Comparison of ENCODE assay signal across 12 mouse cellular contexts in the genomic region with DNA sequence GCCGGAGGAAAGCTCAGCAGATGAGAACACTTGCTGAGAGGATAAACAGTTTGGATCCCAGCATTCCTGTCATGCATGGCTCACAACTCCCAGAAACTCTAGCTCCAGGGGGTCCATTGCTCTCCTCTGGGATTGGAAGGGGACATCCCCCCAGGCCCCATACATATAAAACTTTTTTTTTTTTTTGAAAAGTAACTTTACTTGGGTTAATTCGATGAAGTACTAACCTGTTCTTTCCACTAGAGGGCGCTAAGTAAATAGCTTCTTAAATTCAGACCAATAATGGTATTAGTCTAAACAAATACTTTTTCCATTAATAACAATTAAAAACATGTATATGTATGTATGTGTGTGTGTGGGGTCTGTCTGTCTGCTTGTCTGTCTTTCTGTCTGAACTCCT. TPM values are rescaled to one million over a fixed set of nuclear protein-coding genes. Genes with fewer than 3 reads are reported as not detected.
A peak's percentile ranks its signal among the peaks of the same experiment; 100 is the strongest.
DNase-seq lines count a peak whose midpoint lies in the region; ATAC-seq and TF ChIP-seq lines count a peak whose summit lies in the region.
"Had no signal": no experiment of that assay in that cellular context is flagged by ENCODE, and none has a peak within 500 bp of the region (broad histone marks: within the 10 kb centered on the region; RNA-seq: fewer than 3 reads in every experiment).

No protein-coding gene starts in this region.

- no peak for ATAC-seq in forebrain, embryonic 14.5 days
- no peak for ATAC-seq in forebrain, embryonic 12.5 days (ENCODE audit: low FRiP score)
- ATAC-seq in liver, postnatal 0 days, result no peak
- ATAC-seq in liver, embryonic 11.5 days (replicated peaks; ENCODE audit: low FRiP score), result no peak
- ATAC-seq in Patski, result no peak

- no peaks in the 10 kb centered on the region for H3K27me3 ChIP-seq in forebrain, embryonic 14.5 days (replicated peaks; ENCODE audit: control insufficient read depth, insufficient read depth, low read length)
- H3K27me3 ChIP-seq in forebrain, embryonic 12.5 days, result no peaks in the 10 kb centered on the region
- no peaks in the 10 kb centered on the region for H3K27me3 ChIP-seq in liver, postnatal 0 days (ENCODE audit: insufficient read depth, low read length)
- no peaks in the 10 kb centered on the region for H3K27me3 ChIP-seq in liver, embryonic 11.5 days (replicated peaks; ENCODE audit: control insufficient read depth, insufficient read depth, low read length)
- no peaks in the 10 kb centered on the region for H3K27me3 ChIP-seq in Patski
- H3K27me3 ChIP-seq: heart, embryonic 15.5 days; liver, embryonic 15.5 days had no signal

- POLR2A ChIA-PET in Patski (lab: Charles Lee), result interaction anchor here (0.7 to 0.8 kb wide), 2 partner anchors 22 to 130 kb away, joined by 3 read pairs; no protein-coding TSS in a partner anchor

- no peaks in the 10 kb centered on the region for H3K9me3 ChIP-seq in forebrain, embryonic 14.5 days (replicated peaks; ENCODE audit: control insufficient read depth, low read length)
- no peaks in the 10 kb centered on the region for H3K9me3 ChIP-seq in forebrain, embryonic 12.5 days
- no peaks in the 10 kb centered on the region for H3K9me3 ChIP-seq in liver, postnatal 0 days (ENCODE audit: low read length)
- H3K9me3 ChIP-seq in liver, embryonic 11.5 days (ENCODE audit: control insufficient read depth, low read length), result no peaks in the 10 kb centered on the region
- H3K9me3 ChIP-seq: heart, embryonic 15.5 days; liver, embryonic 15.5 days had no signal

- H3K4me3 ChIP-seq in forebrain, embryonic 14.5 days (ENCODE audit: low read depth, low read length), result no peak overlapping the region
- no peak overlapping the region for H3K4me3 ChIP-seq in forebrain, embryonic 12.5 days (replicated peaks)
- H3K4me3 ChIP-seq in liver, postnatal 0 days (ENCODE audit: low read depth, low read length), result no peak overlapping the region
- H3K4me3 ChIP-seq in liver, embryonic 11.5 days (ENCODE audit: low read depth, low read length), result no peak overlapping the region
- H3K4me3 ChIP-seq: heart, embryonic 15.5 days; liver, embryonic 15.5 days had no signal

- H3K4me2 ChIP-seq in forebrain, embryonic 14.5 days (ENCODE audit: low read length), result no peak overlapping the region
- no peak overlapping the region for H3K4me2 ChIP-seq in forebrain, embryonic 12.5 days
- no peak overlapping the region for H3K4me2 ChIP-seq in liver, postnatal 0 days (ENCODE audit: low read depth, low read length)
- H3K4me2 ChIP-seq in liver, embryonic 11.5 days, result no peak overlapping the region
- H3K4me2 ChIP-seq: heart, embryonic 15.5 days; liver, embryonic 15.5 days had no signal

- TF ChIP-seq EP300 in liver, postnatal 0 days (IDR thresholded peaks at IDR 0.05; ENCODE audit: low read depth), result no peak

- in situ Hi-C loops in Patski (cut with MboI; ENCODE audit: low pct_unique_long_range_greater_than_20kb), result no loop called here

- DNase-seq in forebrain, embryonic 14.5 days (ENCODE audit: low spot score), result peak; percentile 62
- DNase-seq in liver, postnatal 0 days, result no peak
- no peak for DNase-seq in liver, embryonic 11.5 days (ENCODE audit: low spot score)
- DNase-seq in Patski (ENCODE audit: low read depth, low spot score), result no peak
- peak; percentile 66 for DNase-seq in retina, embryonic 14.5 days (ENCODE audit: low spot score)
- no peak for DNase-seq in frontal cortex, postnatal 36 days (ENCODE audit: low spot score in 2 of 2)
- DNase-seq in spleen, postnatal 4 days (ENCODE audit: low spot score in 2 of 2), result no peak
- DNase-seq: kidney, adult 2 months; layer of hippocampus, postnatal 36 days had no signal

- WGBS in forebrain, embryonic 14.5 days, result 53% methylated on average over 3 of the region's 3 CpGs
- 55% methylated on average over 3 of the region's 3 CpGs for WGBS in forebrain, embryonic 12.5 days
- 54% methylated on average over 3 of the region's 3 CpGs for WGBS in liver, postnatal 0 days (ENCODE audit: insufficient replicate concordance)
- 58% methylated on average over 3 of the region's 3 CpGs for WGBS in liver, embryonic 11.5 days

- H3K4me1 ChIP-seq in forebrain, embryonic 14.5 days (ENCODE audit: control insufficient read depth, insufficient read depth, low read length), result no peaks in the 10 kb centered on the region
- no peaks in the 10 kb centered on the region for H3K4me1 ChIP-seq in forebrain, embryonic 12.5 days
- H3K4me1 ChIP-seq in liver, postnatal 0 days (ENCODE audit: insufficient read depth), result no peaks in the 10 kb centered on the region
- no peaks in the 10 kb centered on the region for H3K4me1 ChIP-seq in liver, embryonic 11.5 days (replicated peaks; ENCODE audit: control insufficient read depth, insufficient read depth, low read length)
- H3K4me1 ChIP-seq: liver, embryonic 15.5 days had no signal

- peak; percentile 56 for TF ChIP-seq CTCF in liver, postnatal 0 days (IDR thresholded peaks at IDR 0.05; ENCODE audit: low read depth)
- peak; percentile 45 for TF ChIP-seq CTCF in Patski (IDR thresholded peaks at IDR 0.05)

- H3K36me3 ChIP-seq in forebrain, embryonic 14.5 days (ENCODE audit: control insufficient read depth, insufficient read depth, low read length), result peaks cover 70% of the 10 kb centered on the region
- peaks cover 72% of the 10 kb centered on the region for H3K36me3 ChIP-seq in forebrain, embryonic 12.5 days (replicated peaks)
- H3K36me3 ChIP-seq in liver, postnatal 0 days (replicated peaks; ENCODE audit: insufficient read depth, low read length), result peaks cover 64% of the 10 kb centered on the region
- H3K36me3 ChIP-seq in liver, embryonic 11.5 days (ENCODE audit: control insufficient read depth, insufficient read depth, low read length), result peaks cover 46% of the 10 kb centered on the region

- CTCF ChIA-PET in Patski (lab: Charles Lee), result interaction anchor here (1.7 to 3.6 kb wide), 3 partner anchors 10 to 14 kb away, joined by 10 to 26 read pairs (median 11); a partner anchor contains a TSS

- H3K9ac ChIP-seq in forebrain, embryonic 14.5 days (ENCODE audit: low read length), result no peak overlapping the region
- H3K9ac ChIP-seq in forebrain, embryonic 12.5 days, result no peak overlapping the region
- H3K9ac ChIP-seq in liver, postnatal 0 days (replicated peaks), result no peak overlapping the region
- no peak overlapping the region for H3K9ac ChIP-seq in liver, embryonic 11.5 days (ENCODE audit: low read depth, low read length)
- H3K9ac ChIP-seq: heart, embryonic 15.5 days; liver, embryonic 15.5 days had no signal

- no peak overlapping the region for H3K27ac ChIP-seq in forebrain, embryonic 14.5 days (ENCODE audit: low read depth, low read length)
- no peak overlapping the region for H3K27ac ChIP-seq in forebrain, embryonic 12.5 days
- H3K27ac ChIP-seq in liver, postnatal 0 days (ENCODE audit: low read depth), result no peak overlapping the region
- no peak overlapping the region for H3K27ac ChIP-seq in liver, embryonic 11.5 days (ENCODE audit: low read depth, low read length)
- H3K27ac ChIP-seq: heart, embryonic 15.5 days; liver, embryonic 15.5 days had no signal

RNA-seq across cellular contexts. Expression of a gene that starts 11.6 kb away (rescaled TPM):
- 124 and 125 TPM in 2 replicates for polyA plus RNA-seq in forebrain, embryonic 14.5 days (2014; fragmentation: Nextera tagmentation; extraction: Ambion mirVana)
- 147 and 148 TPM in 2 replicates for polyA plus RNA-seq in forebrain, embryonic 12.5 days (2016; fragmentation: Nextera tagmentation; extraction: Ambion mirVana)
- 82.4 and 88.9 TPM in 2 replicates for polyA plus RNA-seq in liver, postnatal 0 days (2015; fragmentation: Nextera tagmentation; extraction: Ambion mirVana)
- polyA plus RNA-seq in liver, embryonic 11.5 days (2014; fragmentation: Nextera tagmentation; extraction: Ambion mirVana), result 124 and 141 TPM in 2 replicates
- 254 TPM for polyA plus RNA-seq in Patski (2021)

RNA-seq across cellular contexts. Expression of a gene that starts 24.0 kb away (rescaled TPM):
- 250 and 280 TPM in 2 replicates for polyA plus RNA-seq in forebrain, embryonic 14.5 days (2014; fragmentation: Nextera tagmentation; extraction: Ambion mirVana)
- polyA plus RNA-seq in forebrain, embryonic 12.5 days (2016; fragmentation: Nextera tagmentation; extraction: Ambion mirVana), result 206 and 214 TPM in 2 replicates
- polyA plus RNA-seq in liver, postnatal 0 days (2015; fragmentation: Nextera tagmentation; extraction: Ambion mirVana), result 101 and 104 TPM in 2 replicates
- 228 and 243 TPM in 2 replicates for polyA plus RNA-seq in liver, embryonic 11.5 days (2014; fragmentation: Nextera tagmentation; extraction: Ambion mirVana)
- 498 TPM for polyA plus RNA-seq in Patski (2021)

Comparison
In these comparisons a context has a peak if more than half of its experiments do, and no peak if none do; other contexts are left out.
1. DNase-seq: peak in forebrain, embryonic 14.5 days (single experiment) and retina, embryonic 14.5 days (single experiment); none in liver, postnatal 0 days (single experiment), liver, embryonic 11.5 days (single experiment), Patski (single experiment), frontal cortex, postnatal 36 days (0 of 2) and spleen, postnatal 4 days (0 of 2).